Mouse (Mus musculus): ENCODE results near the gene Slc16a12.

DNA sequence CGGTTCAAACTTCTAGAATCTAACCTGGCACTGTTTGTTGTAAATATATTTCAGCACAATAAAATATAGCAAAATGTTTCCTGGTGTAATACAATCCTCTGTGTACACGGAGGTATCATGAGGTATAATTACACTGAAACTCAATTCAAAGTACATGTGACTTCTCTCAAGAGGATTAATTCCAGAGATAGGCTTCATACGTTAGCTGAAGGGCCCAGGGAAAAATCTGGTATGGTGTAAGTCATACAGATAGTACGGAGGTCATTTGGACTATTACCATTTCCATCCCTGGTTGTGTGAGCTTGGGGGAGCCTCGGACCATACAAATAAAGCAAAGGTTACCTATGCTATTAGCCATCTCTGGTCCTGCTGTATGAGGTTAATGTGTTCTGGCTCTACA, 104.5 kb downstream of the Slc16a12 start:
- TF ChIP-seq USF1 (IDR thresholded peaks at IDR 0.05; ENCODE audit: low read depth) (no peak), CTCF (IDR thresholded peaks at IDR 0.05; ENCODE audit: control insufficient read depth, insufficient read depth, insufficient read length) (no peak)

All from C2C12 (cell line).